Mouse (Mus musculus) right cerebral cortex, postnatal 10 days (tissue): ENCODE results near the gene Dpagt1.

Experiments used
- DNase-seq, 2 experiments: peaks; one replicate each; pipeline ENCODE4 v3.0.0; 2021; ENCODE audit warnings: low spot score in 2 of 2

Gene Dpagt1

GRCm38 (mm10) chr9:44378153-44378730, 52.4 kb downstream of the Dpagt1 start:
- no peak for DNase-seq

GRCm38 (mm10) chr9:44379054-44379834, 53.4 kb downstream of the Dpagt1 start, which contains the start of gene Hyou1:
Hyou1 (plus strand) TSS chr9:44379490.
- DNase-seq, result peak; percentile 99

GRCm38 (mm10) chr9:44379862-44380261, 54.0 kb downstream of the Dpagt1 start:
- peak; percentile 52 to 53 for DNase-seq
